Mouse (Mus musculus): ENCODE measurements around the gene 4930432M17Rik. TPM values are rescaled to one million over a fixed set of nuclear protein-coding genes. Genes with fewer than 3 reads are reported as not detected.

The 4930432M17Rik gene
- total and polyA plus RNA-seq, 2 experiments from 2014 or later = not detected

DNA sequence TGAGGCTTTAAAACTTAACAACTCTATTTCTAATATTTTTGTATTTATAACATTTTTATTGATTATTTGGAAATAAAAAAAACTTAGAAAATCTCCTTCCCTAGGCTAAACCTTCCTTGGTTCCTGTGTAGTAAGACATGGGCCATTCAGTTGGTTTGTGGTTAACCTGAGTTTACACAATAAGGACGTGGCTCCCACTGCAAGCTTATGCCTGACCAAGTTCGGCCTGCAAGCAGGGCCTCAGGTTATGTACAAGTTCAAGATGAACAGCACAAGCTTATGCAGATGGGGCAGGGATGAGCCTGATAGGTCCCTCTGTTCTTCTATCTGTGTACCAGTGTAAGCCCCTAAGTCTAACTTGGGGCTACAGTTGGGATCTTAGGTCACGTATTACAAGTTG, 19.1 kb downstream of the 4930432M17Rik start:
- H3K9ac ChIP-seq (replicated peaks; ENCODE audit: low read depth, low read length) = no peak overlapping the region
- no peaks in the 10 kb centered on the region for H3K4me1 ChIP-seq (ENCODE audit: control insufficient read depth, insufficient read depth)
- no peak overlapping the region for H3K4me3 ChIP-seq (ENCODE audit: low read depth, low read length)
- ATAC-seq (ENCODE audit: insufficient read depth, low read depth) (no peak), DNase-seq (ENCODE audit: low spot score) (no peak)
- no peak overlapping the region for H3K4me2 ChIP-seq (ENCODE audit: low read depth, low read length)
- no peaks in the 10 kb centered on the region for H3K36me3 ChIP-seq (replicated peaks; ENCODE audit: control insufficient read depth, insufficient read depth, low read length)
- 89% methylated on average over 3 of the region's 3 CpGs for WGBS
- H3K27me3 ChIP-seq (ENCODE audit: control insufficient read depth, insufficient read depth, low read length) = no peaks in the 10 kb centered on the region
- H3K27ac ChIP-seq (ENCODE audit: low read depth) = no peak overlapping the region
- TF ChIP-seq CTCF (IDR thresholded peaks at IDR 0.05; ENCODE audit: low read depth) = no peak
- no peak for TF ChIP-seq EP300 (IDR thresholded peaks at IDR 0.05; ENCODE audit: low read depth)
- H3K9me3 ChIP-seq (replicated peaks; ENCODE audit: control insufficient read depth, low read length) = no peaks in the 10 kb centered on the region

DNA sequence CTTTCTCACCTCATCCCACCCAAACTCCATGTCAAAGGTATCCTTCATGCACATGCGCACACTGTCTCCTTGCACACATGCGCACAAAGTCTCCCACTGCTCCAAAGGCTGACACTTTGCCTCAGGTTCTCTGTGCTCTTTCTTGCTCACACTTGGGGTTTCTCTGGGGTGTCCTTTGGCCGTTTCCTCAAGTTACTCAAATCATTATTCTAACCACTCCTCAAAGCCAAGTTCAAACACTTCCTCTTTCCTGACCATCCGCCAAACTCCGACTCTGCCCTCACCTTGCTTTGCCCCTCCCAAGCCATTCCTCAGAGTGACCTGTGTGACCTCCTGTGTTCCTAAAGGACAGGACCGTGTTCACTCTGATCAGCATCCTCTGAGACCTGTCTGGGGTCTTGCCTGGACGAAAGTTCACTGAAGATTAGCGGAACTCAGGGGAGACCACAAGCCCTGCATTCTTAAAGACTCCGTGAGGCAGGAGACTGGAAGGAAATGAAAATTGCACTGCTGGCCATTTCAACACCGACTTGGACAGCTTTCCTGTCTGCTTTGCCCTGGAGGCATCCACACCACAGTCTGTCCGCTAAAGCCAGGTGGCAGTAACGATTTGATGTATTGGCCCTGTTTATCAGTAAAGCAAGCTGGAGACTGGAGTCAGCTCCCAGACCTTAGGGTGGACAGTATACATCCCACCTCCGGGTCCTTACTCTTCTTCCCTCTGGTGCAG, 22.6 kb downstream of the 4930432M17Rik start:
- no peak overlapping the region for H3K9ac ChIP-seq (replicated peaks; ENCODE audit: low read depth, low read length)
- 69% methylated on average over 13 of the region's 13 CpGs for WGBS

DNA sequence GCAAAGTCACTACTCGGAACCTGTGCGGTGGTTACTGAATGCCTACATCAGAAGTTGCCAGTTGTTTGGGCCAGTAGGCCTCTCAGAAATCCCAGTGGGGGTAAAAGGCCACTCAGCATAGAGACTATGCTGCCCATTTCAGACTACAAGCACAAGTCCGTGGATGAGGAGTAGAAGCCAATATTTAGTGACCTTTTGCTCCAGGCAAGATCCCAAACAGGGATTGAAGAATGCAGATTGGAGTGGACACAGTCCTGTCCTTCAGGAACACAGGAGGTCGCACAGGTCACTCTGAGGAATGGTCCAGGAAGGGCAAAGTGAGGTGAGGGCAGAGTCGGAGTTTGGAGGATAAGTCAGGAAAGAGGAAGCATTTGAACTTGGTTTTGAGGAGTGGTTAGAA, 23.2 kb downstream of the 4930432M17Rik start:
- Histone ChIP-seq H3K27ac (ENCODE audit: low read depth) (no peak overlapping the region), H3K9me3 (replicated peaks; ENCODE audit: control insufficient read depth, low read length) (no peaks in the 10 kb centered on the region), H3K4me2 (ENCODE audit: low read depth, low read length) (no peak overlapping the region), H3K36me3 (replicated peaks; ENCODE audit: control insufficient read depth, insufficient read depth, low read length) (no peaks in the 10 kb centered on the region), H3K27me3 (ENCODE audit: control insufficient read depth, insufficient read depth, low read length) (no peaks in the 10 kb centered on the region), H3K4me3 (ENCODE audit: low read depth, low read length) (no peak overlapping the region), H3K4me1 (ENCODE audit: control insufficient read depth, insufficient read depth) (no peaks in the 10 kb centered on the region), H3K9ac (replicated peaks; ENCODE audit: low read depth, low read length) (no peak overlapping the region)
- ATAC-seq (ENCODE audit: insufficient read depth, low read depth) (no peak), DNase-seq (ENCODE audit: low spot score) (no peak)
- 75% methylated on average over 5 of the region's 5 CpGs for WGBS
- TF ChIP-seq EP300 (IDR thresholded peaks at IDR 0.05; ENCODE audit: low read depth) (no peak), CTCF (IDR thresholded peaks at IDR 0.05; ENCODE audit: low read depth) (no peak)

More for the DNA sequence above, 22.6 kb downstream of the 4930432M17Rik start:
- Histone ChIP-seq H3K4me1 (ENCODE audit: control insufficient read depth, insufficient read depth) (no peaks in the 10 kb centered on the region), H3K9me3 (replicated peaks; ENCODE audit: control insufficient read depth, low read length) (no peaks in the 10 kb centered on the region), H3K4me2 (ENCODE audit: low read depth, low read length) (no peak overlapping the region), H3K27ac (ENCODE audit: low read depth) (no peak overlapping the region), H3K4me3 (ENCODE audit: low read depth, low read length) (no peak overlapping the region), H3K27me3 (ENCODE audit: control insufficient read depth, insufficient read depth, low read length) (no peaks in the 10 kb centered on the region), H3K36me3 (replicated peaks; ENCODE audit: control insufficient read depth, insufficient read depth, low read length) (no peaks in the 10 kb centered on the region)
- DNase-seq (ENCODE audit: low spot score) (no peak), ATAC-seq (ENCODE audit: insufficient read depth, low read depth) (no peak)
- TF ChIP-seq CTCF (IDR thresholded peaks at IDR 0.05; ENCODE audit: low read depth) (no peak), EP300 (IDR thresholded peaks at IDR 0.05; ENCODE audit: low read depth) (no peak)

DNA sequence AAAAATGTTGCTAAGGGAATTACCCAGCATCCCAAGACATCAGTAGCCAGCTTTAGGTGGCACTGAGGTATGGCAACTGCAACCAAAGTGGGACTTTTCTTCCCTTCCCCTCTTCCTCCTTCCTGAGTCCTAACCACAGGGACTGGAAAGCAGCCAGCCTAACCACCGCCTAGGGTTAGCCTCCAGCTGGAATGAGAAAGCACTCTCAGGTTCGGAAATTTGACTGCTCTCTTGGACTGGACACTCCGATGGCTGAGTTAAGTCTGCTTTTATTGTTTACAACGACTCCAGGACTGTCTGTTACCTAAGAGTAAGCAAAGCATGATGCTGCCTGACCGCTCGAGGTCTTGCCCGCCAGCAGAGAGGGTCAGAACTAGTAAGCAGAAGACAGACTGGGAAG, 26.6 kb downstream of the 4930432M17Rik start:
- peaks cover 6% of the 10 kb centered on the region; the same call in 1 of the 2 replicates for H3K4me1 ChIP-seq (ENCODE audit: control insufficient read depth, insufficient read depth)
- no peak for ATAC-seq (ENCODE audit: insufficient read depth, low read depth)
- H3K9me3 ChIP-seq (replicated peaks; ENCODE audit: control insufficient read depth, low read length) = no peaks in the 10 kb centered on the region
- TF ChIP-seq EP300 (IDR thresholded peaks at IDR 0.05; ENCODE audit: low read depth) (no peak), CTCF (IDR thresholded peaks at IDR 0.05; ENCODE audit: low read depth) (no peak)
- H3K27ac ChIP-seq (ENCODE audit: low read depth) = no peak overlapping the region
- H3K27me3 ChIP-seq (ENCODE audit: control insufficient read depth, insufficient read depth, low read length) = no peaks in the 10 kb centered on the region
- no peaks in the 10 kb centered on the region for H3K36me3 ChIP-seq (replicated peaks; ENCODE audit: control insufficient read depth, insufficient read depth, low read length)
- H3K4me3 ChIP-seq (ENCODE audit: low read depth, low read length) = no peak overlapping the region
- no peak for DNase-seq (ENCODE audit: low spot score)
- WGBS = 77% methylated on average over 7 of the region's 7 CpGs
- H3K9ac ChIP-seq (replicated peaks; ENCODE audit: low read depth, low read length) = no peak overlapping the region
- H3K4me2 ChIP-seq (ENCODE audit: low read depth, low read length) = no peak overlapping the region

DNA sequence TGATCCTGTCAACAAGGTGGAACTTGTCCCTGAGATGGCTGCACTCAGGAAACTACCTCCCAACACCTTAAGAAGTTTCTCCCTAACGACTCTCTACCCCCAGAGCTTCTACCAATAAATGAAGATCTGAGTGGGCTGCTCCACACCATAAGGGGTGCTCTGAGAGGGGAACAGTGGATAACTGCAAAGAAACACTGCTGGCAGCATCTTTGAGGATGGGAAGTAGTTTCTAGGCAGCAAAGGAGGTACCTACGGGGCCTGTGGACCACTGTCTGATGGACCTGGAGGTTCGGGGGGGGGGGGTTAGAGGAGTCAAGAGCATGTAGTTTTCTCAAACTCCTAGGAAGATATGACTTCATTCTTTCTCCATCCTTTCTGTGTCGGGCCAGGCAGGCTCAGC, 28.8 kb downstream of the 4930432M17Rik start:
- no peaks in the 10 kb centered on the region for H3K36me3 ChIP-seq (replicated peaks; ENCODE audit: control insufficient read depth, insufficient read depth, low read length)
- no peak overlapping the region for H3K27ac ChIP-seq (ENCODE audit: low read depth)
- DNase-seq (ENCODE audit: low spot score) (no peak), ATAC-seq (ENCODE audit: insufficient read depth, low read depth) (no peak)
- no peak overlapping the region for H3K4me2 ChIP-seq (ENCODE audit: low read depth, low read length)
- H3K9ac ChIP-seq (replicated peaks; ENCODE audit: low read depth, low read length) = no peak overlapping the region
- H3K9me3 ChIP-seq (replicated peaks; ENCODE audit: control insufficient read depth, low read length) = no peaks in the 10 kb centered on the region
- TF ChIP-seq EP300 (IDR thresholded peaks at IDR 0.05; ENCODE audit: low read depth) = no peak
- TF ChIP-seq CTCF (IDR thresholded peaks at IDR 0.05; ENCODE audit: low read depth) = no peak
- no peaks in the 10 kb centered on the region for H3K27me3 ChIP-seq (ENCODE audit: control insufficient read depth, insufficient read depth, low read length)
- 80% methylated on average over 4 of the region's 4 CpGs for WGBS
- peaks cover 6% of the 10 kb centered on the region; the same call in 1 of the 2 replicates for H3K4me1 ChIP-seq (ENCODE audit: control insufficient read depth, insufficient read depth)
- no peak overlapping the region for H3K4me3 ChIP-seq (ENCODE audit: low read depth, low read length)

DNA sequence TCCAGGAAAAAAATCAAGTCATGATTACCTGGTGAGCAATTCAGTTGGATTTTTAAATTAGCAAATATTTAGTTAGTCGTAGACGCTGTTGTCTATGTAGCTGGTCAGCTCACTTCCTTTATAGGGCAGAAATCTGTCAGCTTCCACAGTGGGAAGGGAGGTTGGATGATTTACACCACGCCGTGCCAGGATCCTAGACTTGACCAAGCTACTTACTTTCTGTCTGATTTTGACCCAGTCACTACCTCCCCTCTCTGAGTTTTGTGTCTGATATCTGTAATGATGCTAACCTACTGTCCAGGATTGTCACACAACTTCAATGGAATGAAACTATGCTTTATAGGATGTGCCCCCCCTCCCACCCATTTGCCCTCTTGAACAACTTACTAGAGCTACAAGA, 29.3 kb downstream of the 4930432M17Rik start:
- peaks cover 6% of the 10 kb centered on the region; the same call in 1 of the 2 replicates for H3K4me1 ChIP-seq (ENCODE audit: control insufficient read depth, insufficient read depth)
- H3K9ac ChIP-seq (replicated peaks; ENCODE audit: low read depth, low read length) = no peak overlapping the region
- no peak for ATAC-seq (ENCODE audit: insufficient read depth, low read depth)
- H3K9me3 ChIP-seq (replicated peaks; ENCODE audit: control insufficient read depth, low read length) = no peaks in the 10 kb centered on the region
- TF ChIP-seq CTCF (IDR thresholded peaks at IDR 0.05; ENCODE audit: low read depth) (no peak), EP300 (IDR thresholded peaks at IDR 0.05; ENCODE audit: low read depth) (no peak)
- no peak overlapping the region for H3K4me2 ChIP-seq (ENCODE audit: low read depth, low read length)
- H3K27ac ChIP-seq (ENCODE audit: low read depth) = no peak overlapping the region
- H3K4me3 ChIP-seq (ENCODE audit: low read depth, low read length) = no peak overlapping the region
- DNase-seq (ENCODE audit: low spot score) = no peak
- H3K36me3 ChIP-seq (replicated peaks; ENCODE audit: control insufficient read depth, insufficient read depth, low read length) = no peaks in the 10 kb centered on the region
- WGBS = 84% methylated on average over 4 of the region's 4 CpGs
- no peaks in the 10 kb centered on the region for H3K27me3 ChIP-seq (ENCODE audit: control insufficient read depth, insufficient read depth, low read length)
